Mouse (Mus musculus) urinary bladder, postnatal 14 days (tissue): Measurements from ENCODE around the gene Mmachc.
"Not testable (repeated sequence)": the region's sequence is repeated elsewhere in the genome, so short reads cannot be mapped to it uniquely, and the experiment has no call there.

Experiments used
- DNase-seq: peaks from one replicate; pipeline ENCODE4 v3.0.0; 2021; ENCODE audit warnings: low spot score

The Mmachc gene

DNA sequence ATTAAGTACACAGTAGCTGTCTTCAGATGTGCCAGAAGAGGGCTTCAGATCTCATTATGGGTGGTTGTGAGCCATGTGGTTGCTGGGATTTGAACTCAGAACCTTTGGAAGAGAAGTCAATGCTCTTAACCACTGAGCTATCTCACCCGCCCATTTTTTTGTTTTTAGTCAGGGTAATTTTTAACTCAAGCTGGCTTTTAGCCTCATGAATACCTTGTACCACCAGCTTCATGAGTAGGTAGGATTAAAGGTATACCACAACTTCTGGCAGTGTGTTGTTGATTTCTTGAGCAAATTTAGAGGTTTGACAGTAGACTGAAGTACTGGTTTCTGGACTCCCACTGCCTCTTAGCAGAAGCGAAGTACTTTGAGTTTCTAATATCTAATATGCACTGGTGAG is 16.1 kb downstream of the Mmachc start:
- no peak for DNase-seq

DNA sequence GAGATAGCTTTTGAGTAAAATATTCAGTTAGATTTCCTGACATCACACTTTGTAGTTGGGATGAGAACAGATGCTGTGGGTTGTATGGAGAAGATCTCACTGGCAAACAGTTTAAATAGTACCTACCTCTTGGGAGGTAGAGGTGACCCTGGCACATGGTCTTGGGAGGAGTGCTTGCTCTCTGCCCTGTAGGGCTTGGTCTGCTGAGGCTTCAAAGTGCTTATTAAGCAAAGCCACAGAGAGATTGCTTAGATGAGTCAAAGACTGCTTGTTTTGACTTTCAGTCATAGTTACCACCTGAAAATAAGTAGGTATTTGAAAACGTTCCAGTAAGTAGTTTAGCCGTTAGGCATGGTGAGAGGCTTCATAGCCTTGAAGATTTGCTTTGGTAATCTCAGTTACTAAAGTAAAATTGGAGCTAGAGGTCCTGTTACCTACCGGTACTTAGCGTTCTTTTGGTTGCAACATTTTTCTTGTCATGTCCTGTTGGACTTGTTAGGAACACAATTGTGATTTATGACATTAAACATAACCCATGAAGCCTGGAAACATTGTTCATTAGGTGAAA is 18.8 kb downstream of the Mmachc start:
- DNase-seq = no peak

DNA sequence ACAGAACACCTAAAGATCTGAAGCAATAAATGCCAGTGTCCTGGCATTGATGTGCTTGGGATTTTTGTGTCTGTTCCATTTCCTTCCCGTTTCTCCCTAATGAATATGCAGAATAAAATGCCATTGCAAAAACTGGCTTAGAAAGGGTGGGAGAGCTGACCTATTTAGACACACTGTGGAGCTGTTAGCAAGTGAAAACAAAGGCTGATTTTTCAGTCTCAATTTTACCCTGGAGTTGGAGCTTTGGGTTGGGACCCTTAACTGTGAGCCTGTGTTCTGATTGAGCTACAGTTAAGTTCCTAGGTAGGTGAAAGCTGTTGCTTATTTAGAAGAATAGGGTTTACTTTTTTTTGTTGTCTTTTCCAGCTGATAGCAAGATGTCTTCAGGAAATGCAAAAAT is 21.2 kb downstream of the Mmachc start:
- DNase-seq = no peak

DNA sequence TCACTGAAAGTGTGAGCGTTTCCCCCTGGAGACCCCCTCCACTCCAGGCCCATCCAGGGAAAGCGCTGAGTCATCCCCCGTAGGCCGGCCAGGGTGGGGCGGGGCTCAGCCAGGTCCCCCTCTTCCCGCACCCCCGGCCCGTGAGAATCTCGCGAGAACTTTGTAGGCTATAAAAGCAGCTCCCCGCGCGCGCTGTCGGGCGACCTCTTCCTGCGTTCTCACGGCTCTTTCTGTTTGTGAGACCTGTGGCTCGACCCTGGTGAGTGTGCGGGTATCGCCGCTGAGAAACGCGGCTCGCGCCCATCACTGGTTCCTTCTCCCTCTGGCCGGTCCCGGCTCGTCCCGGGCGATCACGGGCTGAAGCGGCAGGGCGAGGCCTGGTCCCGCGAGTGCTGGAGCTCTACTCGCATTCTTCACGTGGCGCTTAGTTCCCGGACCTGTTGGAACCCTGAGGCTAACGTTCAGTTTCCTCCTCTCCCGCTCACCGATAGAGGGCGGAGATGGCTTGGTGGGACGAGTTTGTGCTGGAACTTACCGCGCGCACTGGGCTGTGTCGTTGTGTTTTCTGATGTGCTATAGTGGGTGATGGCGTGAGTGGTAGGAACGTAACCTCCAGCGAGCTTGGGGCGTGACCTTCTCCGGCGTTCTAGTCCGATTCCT is 22.7 kb downstream of the Mmachc start, which contains the start of gene Prdx1:
Gene Prdx1 (plus strand): TSS at position 143 of the 660 bp plus-strand sequence.
- peak; percentile 96 for DNase-seq

DNA sequence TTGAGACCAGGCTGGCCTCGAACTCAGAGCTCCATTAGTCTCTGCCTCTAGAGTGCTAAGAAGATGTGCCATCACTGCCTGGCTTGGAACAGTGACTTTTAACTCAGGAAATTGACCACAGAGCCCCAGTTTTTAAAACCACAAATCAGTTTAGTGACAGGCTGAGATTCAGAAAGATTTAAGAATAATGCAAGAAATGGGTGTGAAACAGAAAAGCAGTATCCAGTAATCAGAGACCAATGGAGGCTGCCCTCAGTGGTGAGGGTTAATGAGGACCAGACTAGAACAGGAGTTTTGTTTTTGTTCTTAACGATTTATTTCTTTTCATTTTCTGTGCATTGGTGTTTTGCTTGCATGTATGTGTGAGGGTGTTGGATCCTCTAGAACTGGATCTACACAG is 23.5 kb downstream of the Mmachc start:
- no peak for DNase-seq

DNA sequence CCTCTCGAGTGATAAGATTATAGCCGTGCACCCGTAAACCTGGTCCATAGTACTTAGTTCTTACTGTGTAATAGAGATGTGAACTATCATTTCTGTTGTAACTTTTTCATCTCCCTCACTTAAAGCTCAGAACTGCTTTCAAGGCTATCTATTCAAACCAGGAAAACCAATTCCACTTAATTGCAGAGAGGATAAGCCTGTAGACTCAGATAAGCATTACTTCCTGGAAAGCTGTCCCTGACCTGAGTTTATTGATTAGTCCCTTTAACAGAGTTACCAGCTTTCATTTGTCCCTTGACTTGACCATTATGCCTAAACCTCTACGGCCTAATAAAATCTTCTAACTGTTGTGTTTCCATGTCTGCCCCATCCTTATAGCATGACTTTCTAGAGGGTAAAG is 24.2 kb downstream of the Mmachc start:
- DNase-seq = no peak

DNA sequence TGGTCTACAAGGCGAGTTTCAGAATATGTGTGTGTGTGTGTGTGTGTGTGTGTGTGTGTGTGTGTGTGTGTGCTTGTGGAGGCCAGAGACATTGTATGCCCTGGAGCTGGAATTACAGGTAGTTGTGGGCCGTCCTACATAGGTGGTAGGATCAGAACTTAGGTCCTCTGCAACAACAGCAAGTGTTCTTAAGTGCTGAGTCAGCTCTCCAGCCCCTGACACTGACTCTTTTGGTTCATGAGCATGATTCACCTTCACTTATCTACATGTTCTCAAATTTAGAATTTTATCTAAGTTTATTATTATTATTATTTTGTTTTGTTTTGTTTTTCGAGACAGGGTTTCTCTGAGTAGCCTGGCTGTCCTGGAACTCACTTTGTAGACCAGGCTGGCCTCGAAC is 27.7 kb downstream of the Mmachc start:
- not testable (repeated sequence) for DNase-seq

DNA sequence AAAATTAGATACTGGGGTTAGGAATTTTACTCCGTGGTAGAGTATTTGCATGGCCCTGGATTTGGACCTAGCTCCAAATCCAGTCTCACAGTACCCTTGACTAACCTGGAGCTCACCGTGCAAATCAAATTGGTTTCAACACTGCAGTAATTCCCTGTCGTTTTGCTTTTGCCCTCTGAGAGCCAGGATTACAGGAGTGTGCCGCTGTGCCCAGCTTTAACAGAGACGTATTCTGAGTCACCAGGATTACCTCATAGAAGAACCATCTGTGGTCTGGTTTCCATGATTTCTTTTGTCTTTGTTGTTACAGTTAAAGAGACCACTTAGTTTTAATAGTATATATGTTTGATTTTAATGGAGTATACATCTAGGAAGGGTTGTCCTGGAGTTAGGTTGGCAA is 29.1 kb downstream of the Mmachc start:
- DNase-seq = no peak

DNA sequence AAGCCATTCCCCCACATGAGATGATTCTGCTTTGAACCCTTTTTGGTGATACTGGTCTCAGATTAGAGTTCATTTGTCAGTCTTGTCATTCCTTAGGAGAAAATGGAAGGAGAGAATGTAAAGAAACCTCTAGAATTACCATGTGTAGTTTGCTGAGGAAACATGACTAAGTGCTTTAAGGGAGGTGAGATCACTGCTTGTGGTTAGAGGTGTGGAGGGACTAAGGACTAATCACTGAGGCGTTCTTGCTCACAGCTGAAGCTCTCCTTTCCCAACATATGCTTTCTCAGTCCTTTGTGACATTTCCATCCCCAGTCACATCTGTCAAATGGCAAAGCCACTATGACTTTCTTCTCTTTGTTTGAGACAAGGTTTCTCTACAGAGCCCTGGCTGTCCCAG is 30.4 kb downstream of the Mmachc start:
- DNase-seq = no peak

DNA sequence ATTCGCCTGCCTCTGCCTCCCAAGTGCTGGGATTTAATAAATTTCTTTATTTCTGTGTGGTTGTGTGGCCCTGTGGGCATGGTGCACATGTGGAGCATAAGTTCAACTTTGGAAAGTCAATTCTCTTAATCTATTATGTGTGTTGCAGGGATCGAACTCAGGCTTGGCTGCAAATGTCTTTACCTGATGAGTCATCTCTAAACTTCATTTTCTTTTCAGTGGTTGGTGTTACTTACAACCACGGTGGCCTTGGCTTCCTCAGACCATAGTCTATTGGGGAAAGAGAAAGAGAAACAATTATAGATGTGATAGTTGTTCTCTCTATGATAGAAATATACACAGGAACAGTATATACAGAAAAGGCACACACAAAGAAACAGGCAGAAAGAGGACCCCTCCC is 32.2 kb downstream of the Mmachc start:
- no peak for DNase-seq

DNA sequence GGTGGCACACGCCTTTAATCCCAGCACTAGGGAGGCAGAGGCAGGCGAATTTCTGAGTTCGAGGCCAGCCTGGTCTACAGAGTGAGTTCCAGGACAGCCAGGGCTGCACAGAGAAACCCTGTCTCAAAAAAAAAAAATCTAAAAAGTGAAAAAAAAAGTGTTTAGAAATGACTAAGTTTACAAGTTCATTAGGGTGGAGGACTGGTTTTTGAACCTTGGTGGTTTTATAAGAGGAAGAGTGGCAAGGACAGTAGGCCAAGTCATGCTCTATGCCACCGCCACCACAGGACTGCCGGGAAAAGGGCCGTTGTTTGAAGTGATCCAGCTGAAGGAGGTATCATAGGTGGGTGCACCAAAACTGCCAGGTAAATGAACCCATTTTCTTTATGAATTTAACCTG is 33.4 kb downstream of the Mmachc start:
- not testable (repeated sequence) for DNase-seq

DNA sequence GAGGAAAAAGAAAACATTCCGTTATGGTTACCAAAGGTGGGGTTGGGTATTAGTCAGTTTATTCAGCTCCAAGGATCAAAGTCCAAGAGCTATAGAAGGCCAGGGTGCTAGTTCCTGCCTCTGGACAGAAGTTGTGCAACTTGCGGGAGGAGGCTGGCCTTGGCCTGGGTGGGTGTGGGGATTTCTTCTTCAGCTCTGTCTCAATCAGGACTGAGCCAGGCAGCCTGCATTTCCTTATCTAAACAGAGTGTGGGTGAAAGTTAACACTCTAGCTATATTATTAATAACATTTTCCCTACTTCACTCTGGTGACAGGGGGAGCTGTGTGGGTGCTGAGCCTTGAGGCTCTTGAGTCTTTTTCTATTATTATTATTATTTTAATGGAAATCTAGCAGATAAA is 35.4 kb downstream of the Mmachc start:
- peak; percentile 60 for DNase-seq

DNA sequence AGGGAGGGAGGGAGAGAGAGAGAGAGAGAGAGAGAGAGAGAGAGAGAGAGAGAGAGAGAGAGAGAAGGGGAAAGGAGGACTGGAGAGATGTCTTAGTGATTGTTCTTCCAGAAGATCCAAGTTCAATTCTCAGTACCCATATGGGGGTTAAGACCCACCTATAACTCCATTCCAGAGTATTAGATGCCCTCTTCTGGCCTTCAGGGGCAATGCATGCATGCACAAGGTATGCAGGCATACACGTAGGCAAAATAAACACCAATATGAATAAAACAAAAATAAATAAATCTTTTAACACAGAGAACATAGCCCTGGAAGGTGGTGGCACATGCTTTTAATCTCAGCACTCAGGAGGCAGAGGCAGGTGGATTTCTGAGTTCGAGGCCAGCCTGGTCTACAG is 38.9 kb downstream of the Mmachc start:
- DNase-seq = no peak

DNA sequence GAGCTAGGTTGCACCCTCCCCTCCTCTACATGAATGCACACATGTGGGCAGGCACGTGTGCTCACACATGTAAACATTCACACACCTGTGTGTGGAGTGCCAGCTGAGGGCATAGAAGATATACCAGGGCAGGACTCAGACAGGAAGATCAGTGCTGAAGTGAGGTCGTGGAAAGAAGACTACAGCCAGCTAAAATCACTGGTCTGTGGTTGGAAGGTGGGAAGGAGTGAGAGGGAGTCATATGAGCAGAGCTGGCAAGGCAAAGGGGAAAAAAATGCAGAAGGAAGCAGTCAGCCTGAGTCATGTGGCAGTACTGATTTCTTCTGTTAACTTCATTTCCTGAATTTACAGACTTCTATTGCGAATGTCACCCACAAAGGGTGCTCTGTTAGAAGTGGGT is 40.1 kb downstream of the Mmachc start:
- DNase-seq = no peak

DNA sequence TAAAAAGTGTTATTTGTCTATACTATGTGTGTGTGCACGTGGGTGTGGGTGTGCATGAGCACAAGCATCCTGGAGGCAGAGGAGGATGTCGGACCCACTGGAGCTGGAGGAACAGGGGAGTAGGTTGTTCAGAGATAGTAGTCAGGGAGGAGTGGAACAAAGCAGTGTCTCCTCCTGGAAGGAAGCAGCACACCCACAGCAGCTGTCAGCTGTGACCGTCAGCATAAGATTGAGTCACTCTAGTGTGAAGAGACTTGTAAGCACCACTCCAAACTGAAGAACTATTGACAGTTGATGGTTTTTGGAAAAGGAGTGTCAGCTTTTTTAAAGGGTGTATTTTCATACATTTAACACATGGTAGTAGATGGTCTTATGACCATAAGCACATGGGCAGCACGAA is 41.6 kb downstream of the Mmachc start:
- DNase-seq = no peak

DNA sequence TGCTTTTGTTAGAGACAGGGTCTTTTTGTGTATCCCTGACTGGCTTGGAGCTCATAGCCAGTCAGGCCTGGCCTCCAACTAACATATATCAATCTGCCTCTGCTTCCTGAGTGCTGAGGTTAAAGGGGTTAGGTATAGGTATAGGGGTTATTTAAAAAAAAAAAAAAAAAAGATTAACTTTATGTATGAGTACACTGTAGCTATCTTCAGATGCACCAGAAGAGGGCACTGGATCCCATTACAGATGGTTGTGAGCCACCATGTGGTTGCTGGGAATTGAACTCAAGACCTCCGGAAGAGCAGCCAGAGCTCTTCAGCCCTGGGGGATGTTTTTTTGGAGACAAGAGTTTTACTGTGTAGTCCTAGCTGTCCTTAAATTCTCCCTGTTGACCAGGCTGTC is 46.2 kb downstream of the Mmachc start:
- no peak for DNase-seq

DNA sequence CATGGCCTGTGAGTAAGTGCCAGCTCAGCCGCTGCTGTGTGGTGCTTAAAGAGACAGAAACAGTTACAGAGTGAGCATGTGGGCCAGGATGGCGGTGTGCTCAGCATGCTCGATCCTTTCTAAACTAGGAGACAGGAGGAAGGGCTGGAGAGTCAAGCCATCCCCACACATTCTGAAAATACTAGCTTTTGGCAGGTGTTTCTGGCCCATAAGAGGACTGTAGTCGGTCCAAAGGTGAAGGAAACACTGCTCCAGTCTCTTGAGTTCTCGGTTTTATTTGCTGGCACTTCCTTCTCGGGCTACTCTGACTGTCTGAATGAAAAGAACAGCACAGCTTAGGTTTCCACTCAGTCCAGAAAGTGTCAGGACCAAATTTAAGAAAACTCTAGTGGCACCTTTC is 47.4 kb downstream of the Mmachc start:
- no peak for DNase-seq

DNA sequence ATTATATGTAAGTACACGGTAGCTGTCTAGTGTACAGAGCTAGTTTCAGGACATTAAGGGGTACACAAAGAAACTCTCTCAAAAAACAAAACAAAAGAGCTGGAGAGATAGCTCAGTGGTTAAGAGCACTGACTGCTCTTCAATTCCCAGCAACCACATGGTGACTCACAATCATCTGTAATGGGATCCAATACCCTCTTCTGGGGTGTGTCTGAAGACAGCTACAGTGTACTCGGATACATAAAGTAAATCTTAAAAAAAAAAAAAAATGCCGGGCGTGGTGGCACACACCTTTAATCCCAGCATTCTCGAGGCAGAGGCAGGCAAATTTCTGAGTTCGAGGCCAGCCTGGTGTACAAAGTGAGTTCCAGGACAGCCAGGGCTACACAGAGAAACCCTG is 48.3 kb downstream of the Mmachc start:
- not testable (repeated sequence) for DNase-seq

DNA sequence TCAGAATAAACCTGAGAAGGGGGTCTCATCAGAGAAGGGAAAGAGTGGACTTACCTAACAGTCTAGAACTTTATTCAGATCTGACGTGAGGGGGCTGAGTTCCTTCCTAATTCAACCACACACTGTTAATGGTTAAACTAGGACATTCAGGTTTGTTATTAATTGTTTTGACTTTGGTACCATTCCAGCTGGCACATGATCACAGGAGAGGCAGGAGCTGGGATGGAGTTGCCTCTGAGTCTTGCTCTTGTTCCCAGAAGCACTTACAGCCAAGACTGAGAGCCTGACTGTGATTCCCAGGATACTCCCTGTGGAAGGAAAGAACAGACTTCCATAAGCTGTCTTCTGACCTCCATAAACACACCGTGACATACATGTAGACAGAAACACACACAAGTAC is 48.7 kb downstream of the Mmachc start:
- DNase-seq = no peak

DNA sequence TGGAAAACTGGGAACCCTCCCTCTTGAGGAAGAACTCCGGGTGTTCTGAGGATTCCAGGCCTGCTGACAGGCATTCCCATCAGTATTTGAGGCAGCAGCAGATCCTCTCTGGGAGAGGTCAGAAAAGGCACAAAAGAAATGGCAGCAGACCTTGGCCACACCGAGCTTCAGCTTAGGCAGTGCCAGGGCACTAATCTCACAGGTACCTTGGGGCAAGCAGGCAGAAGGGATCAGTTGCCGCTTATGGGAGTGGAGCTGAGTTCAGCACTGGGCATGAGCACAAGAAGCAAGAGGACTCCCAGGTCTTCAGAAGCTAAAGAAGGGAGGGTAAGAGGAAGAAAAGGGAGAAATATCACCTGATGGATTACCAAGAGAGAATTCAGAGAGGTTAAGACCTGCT is 50.2 kb downstream of the Mmachc start:
- no peak for DNase-seq

DNA sequence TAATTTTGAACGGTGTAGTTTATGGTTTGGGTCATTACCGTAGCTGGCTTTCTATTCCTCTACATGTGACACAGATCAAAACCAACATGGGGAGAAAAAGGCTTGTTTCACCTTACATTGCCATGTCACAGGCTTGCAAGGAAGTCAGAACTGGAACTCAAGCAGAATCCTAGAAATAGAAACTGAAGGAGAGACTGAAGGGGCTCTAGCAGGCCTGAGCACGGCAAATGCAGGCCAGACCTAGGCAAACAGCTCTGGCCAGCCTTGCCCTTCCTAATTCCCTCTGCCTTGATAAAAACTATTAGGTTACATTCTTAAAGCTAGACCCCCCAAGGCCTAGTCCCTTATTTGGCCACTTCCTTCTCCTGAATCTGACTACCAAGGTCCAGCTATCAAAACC is 52.5 kb downstream of the Mmachc start:
- no peak for DNase-seq

DNA sequence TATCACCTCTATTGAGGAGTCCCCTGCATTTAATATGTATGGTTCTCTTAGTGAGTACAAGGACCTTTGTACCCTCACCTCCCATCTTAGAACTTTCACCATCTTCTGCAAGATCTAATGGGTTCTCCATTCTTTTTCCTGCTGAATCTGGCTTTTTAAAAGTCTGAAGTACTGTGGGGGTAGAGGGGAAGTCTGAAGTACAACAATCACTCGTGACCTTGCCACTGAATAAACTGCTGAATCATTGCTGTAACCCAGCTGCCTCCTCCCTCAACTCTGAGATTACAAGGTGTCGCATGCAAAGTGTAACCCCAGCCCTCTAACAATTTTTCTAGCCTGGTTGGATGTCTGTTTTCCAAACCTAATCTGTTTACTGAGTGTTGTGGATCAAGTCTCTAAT is 53.1 kb downstream of the Mmachc start:
- DNase-seq = no peak

DNA sequence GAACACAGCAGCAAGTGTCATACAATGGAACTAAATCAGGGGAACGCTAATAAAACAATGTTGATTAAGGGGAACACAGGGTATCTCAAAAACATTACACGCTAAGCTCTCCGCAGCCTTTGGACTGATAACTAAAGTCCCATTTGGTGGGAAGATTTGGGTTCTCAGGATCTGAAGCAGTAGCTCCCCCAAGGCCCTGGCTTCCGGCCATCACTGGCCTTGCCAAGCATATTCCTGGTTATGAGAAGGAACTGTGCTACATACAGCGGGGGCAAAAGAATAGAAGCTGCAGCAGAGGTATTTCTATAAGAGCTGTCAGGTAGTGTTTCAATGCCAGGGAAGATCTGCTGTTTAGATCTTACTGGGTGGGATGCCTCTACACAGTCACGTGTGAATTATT is 55.0 kb downstream of the Mmachc start:
- peak; percentile 22 for DNase-seq
